29 mouse cellular contexts compared by ENCODE assay signal in genomic region chr12:40576749-40577148, GRCm38 (mm10).
DNase-seq lines count a peak whose midpoint lies in the region; ATAC-seq and TF ChIP-seq lines count a peak whose summit lies in the region.
"Had no signal": no experiment of that assay in that cellular context is flagged by ENCODE, and none has a peak within 500 bp of the region (broad histone marks: within the 10 kb centered on the region; RNA-seq: fewer than 3 reads in every experiment).

No protein-coding gene starts in this region.

- H3K9ac ChIP-seq in liver, adult 2 months (ENCODE audit: low read depth, low read length) = no peak overlapping the region
- H3K9ac ChIP-seq in liver, postnatal 0 days (replicated peaks) = no peak overlapping the region
- no peak overlapping the region for H3K9ac ChIP-seq in intestine, embryonic 15.5 days
- H3K9ac ChIP-seq in forebrain, embryonic 14.5 days (ENCODE audit: low read length) = no peak overlapping the region
- H3K9ac ChIP-seq: forebrain, embryonic 13.5 days; forebrain, postnatal 0 days; heart, embryonic 12.5 days; heart, embryonic 15.5 days; hindbrain, embryonic 13.5 days had no signal

- no peak for TF ChIP-seq POLR2A in kidney, adult 2 months (IDR thresholded peaks at IDR 0.05; ENCODE audit: low read depth, low read length)
- no peak for TF ChIP-seq POLR2A in liver, adult 2 months (IDR thresholded peaks at IDR 0.05; ENCODE audit: extremely low read depth, insufficient read depth, low read length)

- DNase-seq in kidney, adult 2 months = peak; percentile 57
- no peak for DNase-seq in kidney, postnatal 36 days
- peak; percentile 37 for DNase-seq in liver, adult 2 months (ENCODE audit: extremely low read depth, low read depth, low spot score)
- no peak for DNase-seq in liver, postnatal 0 days
- DNase-seq in forebrain, embryonic 14.5 days (ENCODE audit: low spot score) = no peak
- DNase-seq in lung, postnatal 10 days = no peak
- DNase-seq: adrenal gland, postnatal 10 days; adrenal gland, postnatal 36 days; B cell, adult 2 months; cerebellum, adult 18-20 months; cerebellum, adult 9-10 months; cerebellum, postnatal 14 days; forebrain, postnatal 0 days; gastrocnemius, adult 2 months; gastrocnemius, postnatal 14 days; heart, adult 18-20 months; heart, postnatal 10 days; heart, postnatal 36 days had no signal

- TF ChIP-seq CTCF in kidney, adult 2 months (conservative IDR thresholded peaks at IDR 0.05; ENCODE audit: insufficient read depth, insufficient read length, low read depth, low read length) = no peak
- TF ChIP-seq CTCF in liver, adult 2 months (IDR thresholded peaks at IDR 0.05; ENCODE audit: low read depth, low read length) = no peak
- TF ChIP-seq CTCF in liver, postnatal 0 days (IDR thresholded peaks at IDR 0.05; ENCODE audit: low read depth) = no peak

- ATAC-seq in liver, postnatal 0 days = no peak
- ATAC-seq in intestine, embryonic 15.5 days = peak; percentile 60; the same call in 1 of the 2 replicates
- ATAC-seq in megakaryocyte progenitor cell, adult 5-6 weeks (replicated peaks; ENCODE audit: poor library complexity) = peak; percentile 37; the same call in 1 of the 2 replicates
- ATAC-seq in forebrain, embryonic 14.5 days = no peak
- ATAC-seq: forebrain, embryonic 13.5 days; forebrain, postnatal 0 days; Patski had no signal

- no peak overlapping the region for H3K27ac ChIP-seq in kidney, adult 2 months (ENCODE audit: insufficient read depth, low read depth, low read length)
- H3K27ac ChIP-seq in liver, adult 2 months (replicated peaks; ENCODE audit: insufficient read depth, low read depth, low read length) = no peak overlapping the region
- no peak overlapping the region for H3K27ac ChIP-seq in liver, postnatal 0 days (ENCODE audit: low read depth)
- no peak overlapping the region for H3K27ac ChIP-seq in intestine, embryonic 15.5 days
- H3K27ac ChIP-seq in forebrain, embryonic 14.5 days (ENCODE audit: low read depth, low read length) = no peak overlapping the region
- H3K27ac ChIP-seq: forebrain, embryonic 10.5 days; forebrain, embryonic 13.5 days; gastrocnemius, adult 2 months; heart, embryonic 15.5 days; hindbrain, embryonic 10.5 days had no signal

- H3K27me3 ChIP-seq in kidney, adult 2 months (replicated peaks; ENCODE audit: control insufficient read depth, insufficient read depth, low read length) = no peaks in the 10 kb centered on the region
- H3K27me3 ChIP-seq in liver, adult 2 months (ENCODE audit: control insufficient read depth, insufficient read depth, low read length) = no peaks in the 10 kb centered on the region
- no peaks in the 10 kb centered on the region for H3K27me3 ChIP-seq in liver, postnatal 0 days (ENCODE audit: insufficient read depth, low read length)
- no peaks in the 10 kb centered on the region for H3K27me3 ChIP-seq in intestine, embryonic 15.5 days (replicated peaks)
- H3K27me3 ChIP-seq in forebrain, embryonic 14.5 days (replicated peaks; ENCODE audit: control insufficient read depth, insufficient read depth, low read length) = no peaks in the 10 kb centered on the region
- H3K27me3 ChIP-seq: CH12.LX; forebrain, embryonic 13.5 days; heart, embryonic 12.5 days; heart, embryonic 15.5 days; hindbrain, embryonic 13.5 days; Patski had no signal

- peaks cover 2% of the 10 kb centered on the region; the same call in 1 of the 2 replicates for H3K79me2 ChIP-seq in liver, adult 2 months (ENCODE audit: control insufficient read depth, insufficient read depth, low read length)

- no peak for TF ChIP-seq EP300 in liver, postnatal 0 days (IDR thresholded peaks at IDR 0.05; ENCODE audit: low read depth)

- H3K9me3 ChIP-seq in liver, postnatal 0 days (ENCODE audit: low read length) = no peaks in the 10 kb centered on the region
- no peaks in the 10 kb centered on the region for H3K9me3 ChIP-seq in intestine, embryonic 15.5 days
- no peaks in the 10 kb centered on the region for H3K9me3 ChIP-seq in forebrain, embryonic 14.5 days (replicated peaks; ENCODE audit: control insufficient read depth, low read length)
- H3K9me3 ChIP-seq: forebrain, embryonic 10.5 days; forebrain, embryonic 13.5 days; G1E; heart, embryonic 12.5 days; heart, embryonic 15.5 days; hindbrain, embryonic 10.5 days; hindbrain, embryonic 13.5 days had no signal

- 67% methylated on average over 2 of the region's 2 CpGs for WGBS in kidney, adult 2 months
- 36% methylated on average over 2 of the region's 2 CpGs for WGBS in liver, adult 2 months
- WGBS in liver, postnatal 0 days (ENCODE audit: insufficient replicate concordance) = 77% methylated on average over 2 of the region's 2 CpGs
- WGBS in intestine, embryonic 15.5 days = 74% methylated on average over 2 of the region's 2 CpGs
- WGBS in forebrain, embryonic 14.5 days = 83% methylated on average over 2 of the region's 2 CpGs

- peaks cover 6% of the 10 kb centered on the region; the same call in 1 of the 2 replicates for H3K4me1 ChIP-seq in kidney, adult 2 months (ENCODE audit: control insufficient read depth, insufficient read depth, low read length)
- peaks cover 12% of the 10 kb centered on the region; the same call in 1 of the 2 replicates for H3K4me1 ChIP-seq in liver, adult 2 months (ENCODE audit: control insufficient read depth, insufficient read depth, low read length)
- H3K4me1 ChIP-seq in liver, postnatal 0 days (ENCODE audit: insufficient read depth) = no peaks in the 10 kb centered on the region
- no peaks in the 10 kb centered on the region for H3K4me1 ChIP-seq in intestine, embryonic 15.5 days (replicated peaks)
- no peaks in the 10 kb centered on the region for H3K4me1 ChIP-seq in forebrain, embryonic 14.5 days (ENCODE audit: control insufficient read depth, insufficient read depth, low read length)
- H3K4me1 ChIP-seq: forebrain, embryonic 13.5 days had no signal

- H3K4me3 ChIP-seq in kidney, adult 2 months (ENCODE audit: insufficient read depth, low read depth, low read length) = no peak overlapping the region
- no peak overlapping the region for H3K4me3 ChIP-seq in liver, adult 2 months (ENCODE audit: insufficient read depth, low read depth, low read length)
- H3K4me3 ChIP-seq in liver, postnatal 0 days (ENCODE audit: low read depth, low read length) = no peak overlapping the region
- H3K4me3 ChIP-seq in intestine, embryonic 15.5 days (replicated peaks) = no peak overlapping the region
- H3K4me3 ChIP-seq in forebrain, embryonic 14.5 days (ENCODE audit: low read depth, low read length) = no peak overlapping the region
- H3K4me3 ChIP-seq: forebrain, embryonic 10.5 days; forebrain, embryonic 13.5 days; gastrocnemius, adult 2 months; heart, embryonic 12.5 days; heart, embryonic 15.5 days; hindbrain, embryonic 10.5 days; hindbrain, embryonic 13.5 days had no signal

- H3K4me2 ChIP-seq in liver, postnatal 0 days (ENCODE audit: low read depth, low read length) = no peak overlapping the region
- no peak overlapping the region for H3K4me2 ChIP-seq in intestine, embryonic 15.5 days (replicated peaks)
- H3K4me2 ChIP-seq in forebrain, embryonic 14.5 days (ENCODE audit: low read length) = no peak overlapping the region
- H3K4me2 ChIP-seq: forebrain, embryonic 13.5 days; heart, embryonic 12.5 days; heart, embryonic 15.5 days; hindbrain, embryonic 13.5 days had no signal

- no peaks in the 10 kb centered on the region for H3K36me3 ChIP-seq in kidney, adult 2 months (ENCODE audit: control insufficient read depth, insufficient read depth, low read length)
- no peaks in the 10 kb centered on the region for H3K36me3 ChIP-seq in liver, adult 2 months (ENCODE audit: control insufficient read depth, insufficient read depth, low read length)
- no peaks in the 10 kb centered on the region for H3K36me3 ChIP-seq in liver, postnatal 0 days (replicated peaks; ENCODE audit: insufficient read depth, low read length)
- H3K36me3 ChIP-seq in intestine, embryonic 15.5 days = no peaks in the 10 kb centered on the region
- H3K36me3 ChIP-seq in forebrain, embryonic 14.5 days (ENCODE audit: control insufficient read depth, insufficient read depth, low read length) = no peaks in the 10 kb centered on the region
- H3K36me3 ChIP-seq: forebrain, embryonic 10.5 days; G1E; heart, embryonic 12.5 days; heart, embryonic 15.5 days; hindbrain, embryonic 10.5 days; hindbrain, embryonic 13.5 days had no signal

Comparison
In these comparisons a context has a peak if more than half of its experiments do, and no peak if none do; other contexts are left out.
1. DNase-seq: peak in kidney, adult 2 months (single experiment) and liver, adult 2 months (single experiment); none in kidney, postnatal 36 days (0 of 2), liver, postnatal 0 days (single experiment), forebrain, embryonic 14.5 days (single experiment) and lung, postnatal 10 days (single experiment).
2. ATAC-seq: peak in intestine, embryonic 15.5 days (single experiment) and megakaryocyte progenitor cell, adult 5-6 weeks (single experiment); none in liver, postnatal 0 days (single experiment) and forebrain, embryonic 14.5 days (single experiment).